Mouse (Mus musculus) bone marrow, adult 2 months (tissue): Measurements from ENCODE around the gene Eras. TPM values are rescaled to one million over a fixed set of nuclear protein-coding genes. Genes with fewer than 3 reads are reported as not detected.
"Not testable (repeated sequence)": the region's sequence is repeated elsewhere in the genome, so short reads cannot be mapped to it uniquely, and the experiment has no call there.

Experiments
- H3K27ac ChIP-seq: fragments of 200-500 bp; 2 replicates; pipeline ENCODE4 v1.5.1; 2012; ENCODE audit warnings: low read depth, mild to moderate bottlenecking, control low read depth, inconsistent platforms, low read length; ENCODE audit not compliant: control insufficient read depth, poor library complexity, insufficient read depth
- H3K4me1 ChIP-seq: fragments of 200-500 bp; 2 replicates; pipeline ENCODE4 v1.6.1; 2011; ENCODE audit warnings: low read length; ENCODE audit not compliant: control insufficient read depth, insufficient read depth
- H3K4me3 ChIP-seq: fragments of 200-500 bp; replicated peaks from 2 replicates; pipeline ENCODE3; 2011; ENCODE audit warnings: mild to moderate bottlenecking, low read depth, low read length, control low read depth; ENCODE audit not compliant: control insufficient read depth
- CTCF ChIP-seq: fragments of 200-500 bp; IDR thresholded peaks from 2 replicates; pipeline ENCODE4 v1.5.1; 2011; ENCODE audit warnings: low read length, control low read depth; ENCODE audit not compliant: control insufficient read depth, insufficient read depth
- POLR2A ChIP-seq: fragments of 200-500 bp; IDR thresholded peaks from 2 replicates; pipeline ENCODE4 v1.6.1; 2011; ENCODE audit warnings: low read depth, mild to moderate bottlenecking, control low read depth, low read length, borderline replicate concordance; ENCODE audit not compliant: control insufficient read depth
- WGBS: fragments of 180-500 bp; shearing (Covaris S2); methylation state at CpG from one replicate; pipeline ENCODE4 v1.1.7; 2018; 5-methylcytosine and 5-hydroxymethylcytosine counted together
- polyA plus RNA-seq: library from polyadenylated mRNA; stranded (reverse); fragments of >200 nt; gene quantifications from 2 replicates; pipeline ENCODE4 v1.2.4, GENCODE M21; 2011; ENCODE audit warnings: low replicate concordance; ENCODE audit not compliant: missing spikeins, insufficient read depth, insufficient read length

The Eras gene
- polyA plus RNA-seq, 1 experiment = 10.9 TPM

DNA sequence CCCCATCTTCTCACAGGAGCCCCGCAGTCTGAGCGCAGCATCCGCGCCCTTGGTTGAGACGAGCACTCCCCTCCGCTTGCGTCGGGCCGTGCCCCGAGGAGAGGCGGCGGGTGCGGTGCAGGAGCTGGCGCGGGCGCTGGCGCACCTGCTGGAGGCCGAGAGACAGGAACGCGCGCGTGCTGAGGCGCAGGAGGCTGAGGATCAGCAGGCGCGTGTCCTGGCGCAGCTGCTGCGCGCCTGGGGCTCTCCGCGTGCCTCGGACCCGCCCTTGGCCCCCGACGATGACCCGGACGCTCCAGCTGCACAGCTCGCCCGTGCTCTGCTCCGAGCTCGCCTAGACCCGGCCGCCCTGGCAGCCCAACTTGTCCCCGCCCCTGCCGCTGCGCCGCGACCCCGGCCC, 6.4 kb downstream of the Eras start:
- WGBS = 7% methylated on average over 47 of the region's 48 CpGs
- Histone ChIP-seq H3K4me1 (no peaks in the 10 kb centered on the region), H3K27ac (no peak overlapping the region), H3K4me3 (no peak overlapping the region)
- TF ChIP-seq CTCF (no peak), POLR2A (no peak)

DNA sequence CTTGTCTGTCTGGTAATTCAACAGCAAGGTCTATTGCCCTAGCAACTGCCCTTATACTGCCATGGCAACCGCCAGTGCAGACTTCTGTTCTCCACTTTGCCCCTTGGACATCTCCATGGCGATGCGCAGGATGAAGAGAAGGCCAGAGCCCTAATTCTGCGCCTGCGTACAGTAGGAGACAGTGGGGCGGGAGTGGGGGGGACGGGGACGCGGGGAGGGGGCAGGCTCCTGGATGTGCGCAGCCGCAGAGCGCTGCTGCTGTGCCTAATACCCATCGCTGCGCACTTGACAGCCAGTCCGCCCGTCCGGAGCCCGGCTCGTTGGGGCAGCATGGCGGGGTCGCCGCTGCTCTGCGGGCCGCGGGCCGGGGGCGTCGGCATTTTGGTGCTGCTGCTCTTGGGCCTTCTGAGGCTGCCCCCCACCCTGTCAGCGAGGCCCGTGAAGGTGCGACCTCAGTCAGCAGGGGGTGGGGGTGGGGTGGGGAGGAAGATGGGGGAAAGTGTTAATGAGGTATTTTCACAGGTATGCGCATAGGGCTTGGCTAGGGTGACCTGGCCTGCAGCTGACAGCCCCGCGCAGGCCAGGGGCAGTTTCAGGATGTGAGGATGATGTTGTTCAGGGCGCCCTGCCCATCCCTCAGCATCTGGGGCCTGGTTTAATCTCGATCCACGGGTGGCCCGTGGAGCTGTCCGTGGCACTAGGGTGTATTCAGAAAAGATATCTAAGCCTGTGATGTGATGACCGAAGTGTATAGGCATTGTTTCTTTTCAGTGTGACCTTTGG, 8.6 kb downstream of the Eras start, which contains the start of gene Pcsk1n:
Gene Pcsk1n (plus strand): TSS at position 222 of the 783 bp plus-strand sequence.
- no peak for TF ChIP-seq POLR2A
- TF ChIP-seq CTCF = no peak
- 19% methylated on average over 39 of the region's 40 CpGs for WGBS
- H3K27ac ChIP-seq = no peak within 1 kb of the TSS

DNA sequence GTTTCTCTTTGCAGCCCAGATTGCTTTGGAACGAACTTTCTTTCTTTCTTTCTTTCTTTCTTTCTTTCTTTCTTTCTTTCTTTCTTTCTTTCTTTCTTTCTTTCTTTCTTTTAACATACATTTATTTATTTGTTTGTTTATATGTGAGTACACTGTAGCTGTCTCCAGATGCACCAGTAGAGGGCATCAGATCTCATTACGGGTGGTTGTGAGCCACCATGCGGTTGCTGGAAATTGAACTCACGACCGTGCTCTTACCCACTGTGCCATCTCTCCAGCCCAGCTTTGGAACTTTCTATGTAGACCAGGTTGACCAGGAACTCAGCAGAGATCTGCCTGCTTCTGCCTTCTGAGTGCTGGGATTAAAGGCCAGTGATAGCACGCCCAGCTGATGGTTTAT, 10.4 kb downstream of the Eras start:
- H3K4me3 ChIP-seq, H3K27ac ChIP-seq, H3K4me1 ChIP-seq: not testable (repeated sequence)
- WGBS = 42% methylated on average over 6 of the region's 6 CpGs

More for the DNA sequence above, 8.6 kb downstream of the Eras start, which contains the start of gene Pcsk1n:
- H3K4me3 ChIP-seq = no peak within 1 kb of the TSS
- no peaks in the 10 kb centered on the region for H3K4me1 ChIP-seq

DNA sequence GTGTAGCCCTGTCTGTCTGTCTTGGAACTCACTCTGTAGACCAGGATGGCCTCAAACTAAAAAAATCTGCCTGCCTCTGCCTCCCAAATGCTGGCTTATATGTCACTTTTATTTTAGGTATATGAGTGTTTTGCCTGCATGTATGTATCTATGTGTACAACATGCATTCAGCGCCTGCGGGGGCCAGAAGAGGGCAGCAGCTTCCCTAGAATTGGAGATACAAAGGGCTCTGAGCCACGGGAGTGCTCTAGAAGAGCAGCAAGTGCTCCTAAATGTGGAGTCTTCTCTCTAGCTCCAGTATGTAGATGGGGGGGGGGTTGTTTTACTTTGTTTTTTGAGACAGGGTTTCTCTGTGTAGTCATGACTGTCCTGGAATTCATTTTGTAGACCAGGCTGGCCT, 12.7 kb downstream of the Eras start:
- 25% methylated on average over 3 of the region's 3 CpGs for WGBS
- H3K27ac ChIP-seq, H3K4me1 ChIP-seq, H3K4me3 ChIP-seq: not testable (repeated sequence)

DNA sequence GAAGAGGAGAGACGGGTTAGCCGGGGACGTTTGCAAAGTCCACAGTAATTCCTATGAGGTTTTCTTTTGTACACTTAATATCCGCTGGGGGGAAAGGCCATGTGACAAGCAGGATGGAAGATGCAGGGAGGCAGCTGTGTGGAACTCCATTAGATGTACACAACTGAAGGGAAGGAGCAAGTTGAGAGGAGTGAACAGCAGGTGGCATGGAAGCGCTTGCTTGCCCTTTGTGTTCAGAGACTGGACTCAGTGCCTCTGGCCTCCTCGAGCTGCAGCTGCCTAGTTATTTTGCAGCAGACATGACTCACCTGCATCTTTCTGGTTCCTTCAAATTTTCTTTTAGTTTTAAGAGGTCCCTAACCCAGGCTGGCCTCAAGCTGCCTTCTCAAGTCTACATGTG, 17.9 kb downstream of the Eras start:
- no peaks in the 10 kb centered on the region for H3K4me1 ChIP-seq
- H3K27ac ChIP-seq = no peak overlapping the region
- 57% methylated on average over 6 of the region's 6 CpGs for WGBS
- TF ChIP-seq POLR2A (no peak), CTCF (no peak)
- no peak overlapping the region for H3K4me3 ChIP-seq

DNA sequence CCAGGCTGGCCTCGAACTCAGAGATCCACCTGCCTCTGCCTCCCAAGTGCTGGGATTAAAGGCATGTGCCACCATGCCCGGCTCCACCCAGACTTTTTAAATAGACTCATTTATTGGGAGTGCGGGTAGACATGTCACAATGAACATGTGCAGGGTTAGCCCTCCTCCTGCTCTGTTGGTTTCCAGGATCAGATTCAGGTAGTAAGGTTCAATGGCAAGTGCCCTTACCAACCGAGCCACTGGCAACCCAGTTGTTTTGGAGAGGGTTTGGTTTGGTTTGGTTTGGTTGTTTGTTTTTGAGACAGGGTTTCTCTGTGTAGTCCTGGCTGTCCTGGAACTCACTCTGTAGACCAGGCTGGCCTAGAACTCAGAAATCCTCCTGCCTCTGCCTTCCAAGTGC, 19.2 kb downstream of the Eras start, which contains the start of gene Gm10490:
Gene Gm10490 (plus strand): TSS at position 301 of the 400 bp plus-strand sequence.
- H3K4me1 ChIP-seq, H3K4me3 ChIP-seq, H3K27ac ChIP-seq: not testable (repeated sequence)
- 87% methylated on average over 4 of the region's 4 CpGs for WGBS

DNA sequence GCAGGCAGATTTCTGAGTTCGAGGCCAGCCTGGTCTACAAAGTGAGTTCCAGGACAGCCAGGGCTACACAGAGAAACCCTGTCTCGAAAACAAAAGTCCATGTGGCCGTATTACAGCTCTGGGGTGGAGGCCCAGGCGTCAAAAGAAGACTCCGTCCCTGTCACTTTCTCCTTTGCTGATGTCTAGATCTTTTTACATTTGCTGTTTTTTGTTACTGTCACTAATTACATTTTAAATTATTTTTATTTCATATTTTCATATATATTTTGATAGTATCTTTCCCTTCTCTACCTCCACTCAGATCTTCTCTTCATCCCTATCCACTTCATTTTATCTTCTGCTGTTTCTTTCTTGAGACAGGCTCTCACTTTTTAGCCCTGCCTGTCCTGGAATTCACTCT, 20.7 kb downstream of the Eras start, which contains the start of gene Gm10491:
Gene Gm10491 (minus strand): TSS at position 101 of the 400 bp plus-strand sequence.
- 89% methylated on average over 5 of the region's 5 CpGs for WGBS
- Histone ChIP-seq H3K27ac (no peak within 1 kb of the TSS), H3K4me1 (no peaks in the 10 kb centered on the region), H3K4me3 (no peak within 1 kb of the TSS)
- TF ChIP-seq CTCF (no peak), POLR2A (no peak)

DNA sequence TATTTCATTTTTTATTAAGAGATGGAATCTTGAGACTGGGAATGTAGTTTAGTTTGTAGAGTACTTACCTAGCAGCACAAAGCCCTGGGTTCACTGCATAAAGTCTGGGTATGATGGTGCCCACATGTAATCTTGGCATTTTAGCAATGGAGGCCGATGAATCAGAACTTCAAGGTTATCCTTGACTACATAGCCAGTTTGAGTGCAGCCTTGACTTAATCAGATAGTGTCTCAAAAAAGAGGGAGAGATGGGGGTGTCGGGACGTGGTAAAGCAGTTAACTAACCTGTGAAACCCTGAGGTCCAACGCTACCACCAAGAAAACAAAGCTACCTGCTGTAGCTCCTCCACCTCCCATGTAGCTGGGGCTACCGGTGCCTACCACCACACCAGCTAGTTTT, 24.0 kb downstream of the Eras start:
- 88% methylated on average over 5 of the region's 5 CpGs for WGBS
- TF ChIP-seq POLR2A (no peak), CTCF (no peak)
- Histone ChIP-seq H3K27ac (no peak overlapping the region), H3K4me1 (no peaks in the 10 kb centered on the region), H3K4me3 (no peak overlapping the region)
